Mouse (Mus musculus) testis, adult 2 months (tissue): ENCODE data around the gene Cpn1.

ENCODE experiments used
- CTCF ChIP-seq: fragments of 200-500 bp; IDR thresholded peaks from 2 replicates; pipeline ENCODE4 v1.5.1; 2012; ENCODE audit warnings: low read depth, mild to moderate bottlenecking, inconsistent platforms, low read length, moderate library complexity; ENCODE audit not compliant: control insufficient read depth, insufficient read depth, insufficient replicate concordance
- POLR2A ChIP-seq: fragments of 200-500 bp; IDR thresholded peaks from 2 replicates; pipeline ENCODE4 v1.6.1; 2012; ENCODE audit warnings: low read depth, mild to moderate bottlenecking, inconsistent platforms, low read length, moderate library complexity; ENCODE audit not compliant: control insufficient read depth

GRCm38 (mm10) chr19:43966481-43966880, 19.9 kb downstream of the Cpn1 start:
- TF ChIP-seq CTCF (no peak), POLR2A (no peak)
